Mouse (Mus musculus) granulocyte monocyte progenitor cell, adult 5-6 weeks (primary cell): Measurements from ENCODE around the gene Hsf2bp. TPM values are rescaled to one million over a fixed set of nuclear protein-coding genes. Genes with fewer than 3 reads are reported as not detected.

Source experiments
- ATAC-seq: replicated peaks from 2 replicates; pipeline ENCODE4 v1.8.0; 2016; ENCODE audit warnings: mild to moderate bottlenecking, moderate TSS enrichment, inconsistent platforms; ENCODE audit not compliant: poor library complexity, severe bottlenecking
- total RNA-seq, 2 experiments: library from RNA; stranded (forward) in 1 of 2; stranded (reverse) in 1 of 2; fragments of 200-712, 200-1000 nt in 1 of 2; fragments of >200 nt in 1 of 2; fragmentation: Nextera tagmentation in 1 of 2; gene quantifications; 2 replicates each; pipeline ENCODE4 v1.2.3; 2014 to 2017

The Hsf2bp gene
- total RNA-seq, 2 experiments from 2014 or later: not detected

DNA sequence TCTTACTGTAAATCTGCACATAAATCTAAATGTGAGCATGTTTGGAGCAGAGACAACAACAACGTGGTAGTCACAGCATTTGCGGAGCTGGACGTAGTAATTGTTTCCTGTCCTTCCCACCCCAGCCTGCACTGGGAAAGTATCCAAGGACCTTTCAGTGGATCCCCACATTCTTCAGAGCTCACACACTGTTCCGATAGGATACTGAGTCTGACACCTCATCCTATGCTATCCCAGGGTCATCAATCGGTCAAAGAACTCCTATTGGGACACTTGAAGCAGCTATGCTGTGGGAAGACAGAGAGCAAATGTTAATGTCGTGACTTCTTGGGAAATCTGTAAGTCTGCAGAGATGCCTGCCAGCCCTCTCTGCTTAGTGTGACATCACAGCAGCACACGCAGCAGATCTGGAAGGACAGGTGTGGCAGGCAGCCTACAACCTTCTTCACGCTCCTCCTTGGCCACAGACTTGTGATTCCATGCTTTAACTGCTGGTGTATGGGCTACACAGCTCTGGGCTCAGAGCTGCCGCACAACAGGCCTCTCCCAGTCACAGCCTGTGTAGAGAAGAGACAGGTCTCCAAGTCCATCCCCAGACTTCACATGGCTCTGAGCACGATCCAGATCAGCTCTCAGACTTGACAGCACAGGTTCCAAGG lies 92.1 kb downstream of the Hsf2bp start:
- no peak for ATAC-seq

DNA sequence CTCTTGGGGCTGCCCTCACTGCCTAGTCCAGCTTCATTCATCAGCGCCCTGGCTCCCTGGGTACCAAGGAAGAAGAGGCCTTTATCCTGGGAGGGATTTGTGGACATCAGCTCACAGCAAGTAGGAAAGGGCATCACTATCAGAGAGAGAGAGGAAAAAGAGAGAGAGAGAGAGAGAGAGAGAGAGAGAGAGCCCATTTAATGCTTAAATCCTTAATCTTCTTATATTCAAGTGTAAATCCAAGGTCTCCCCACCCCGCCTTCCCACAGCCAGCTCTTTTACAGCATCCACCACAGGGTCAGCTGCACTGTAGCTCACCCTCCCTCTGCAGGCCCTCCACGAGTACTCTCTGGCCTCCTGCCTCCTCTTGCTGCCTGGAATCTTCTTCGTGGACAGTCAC lies 94.5 kb downstream of the Hsf2bp start:
- no peak for ATAC-seq

GRCm38 (mm10) chr17:31940607-31941006 lies 95.5 kb downstream of the Hsf2bp start:
- ATAC-seq: no peak

DNA sequence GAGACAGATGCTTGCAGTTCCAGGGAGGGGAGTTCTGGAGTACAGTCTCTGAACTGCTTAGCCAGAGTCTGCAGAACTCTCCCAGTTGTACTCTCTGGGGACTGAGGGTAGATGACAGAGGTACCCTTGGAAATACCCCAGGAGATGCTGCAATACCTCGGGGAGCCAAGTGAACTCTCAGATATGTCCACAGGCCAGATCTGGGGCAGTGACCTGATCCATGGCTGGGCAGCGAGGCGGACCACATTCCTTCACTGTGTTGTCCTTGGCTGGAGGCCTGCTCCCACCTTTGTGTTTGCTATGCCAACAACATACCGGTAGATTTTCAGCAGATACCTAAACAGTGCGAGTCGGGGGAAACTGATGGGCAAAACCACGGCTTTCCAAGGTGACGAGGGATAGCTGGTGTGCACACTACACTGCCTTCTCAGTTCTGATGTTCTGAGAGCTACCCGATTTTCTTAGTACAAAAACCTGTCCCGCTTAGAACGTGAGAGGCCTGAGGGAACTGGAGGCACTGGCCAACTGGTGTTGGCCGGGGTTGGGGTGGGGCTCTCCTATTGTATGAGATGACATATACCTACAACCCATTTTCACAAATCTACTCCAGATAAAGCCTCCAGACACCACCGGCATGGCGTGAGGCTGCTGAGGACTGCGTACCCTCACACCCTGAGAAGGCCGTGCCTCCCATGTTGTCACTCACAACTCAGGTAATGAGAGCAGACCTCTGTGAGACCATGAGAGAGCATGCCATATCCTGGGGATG lies 96.7 kb downstream of the Hsf2bp start:
- no peak for ATAC-seq

DNA sequence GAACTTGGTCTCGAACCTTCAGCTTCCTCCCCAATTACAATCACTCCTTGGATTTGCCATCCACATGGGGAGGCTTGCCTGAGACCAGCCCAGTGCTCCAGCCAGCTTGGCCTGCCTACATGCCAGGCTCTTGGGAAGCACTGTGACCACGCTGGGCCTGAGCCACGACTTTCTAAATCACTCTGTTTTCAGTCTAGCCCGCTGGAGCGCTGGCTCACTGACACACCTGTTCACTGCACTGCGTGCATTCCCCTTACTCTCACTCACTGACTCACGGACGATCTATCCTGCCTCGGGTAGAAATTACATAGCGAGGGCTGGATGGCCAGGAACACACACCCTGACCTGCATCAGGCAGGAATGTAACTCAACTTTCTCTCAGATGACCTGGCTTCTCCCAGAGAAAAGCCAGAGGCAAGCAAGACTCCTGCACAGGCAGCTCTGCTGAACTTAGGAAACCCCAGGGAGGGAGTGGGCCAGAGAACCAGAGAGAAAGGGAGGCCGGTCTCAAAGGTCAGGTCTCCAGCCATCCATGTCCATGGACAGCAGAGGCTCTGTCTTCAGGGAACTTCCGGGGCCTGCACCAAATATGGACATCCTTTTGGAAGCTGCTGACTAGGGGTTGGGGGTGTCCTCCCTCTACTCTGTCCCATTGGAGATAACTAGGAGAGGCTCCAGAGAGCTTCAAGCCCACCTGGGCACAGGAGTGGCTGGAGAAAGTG lies 97.4 kb downstream of the Hsf2bp start:
- ATAC-seq: no peak

GRCm38 (mm10) chr17:31937141-31937554 lies 99.0 kb downstream of the Hsf2bp start:
- peak; percentile 90 for ATAC-seq

DNA sequence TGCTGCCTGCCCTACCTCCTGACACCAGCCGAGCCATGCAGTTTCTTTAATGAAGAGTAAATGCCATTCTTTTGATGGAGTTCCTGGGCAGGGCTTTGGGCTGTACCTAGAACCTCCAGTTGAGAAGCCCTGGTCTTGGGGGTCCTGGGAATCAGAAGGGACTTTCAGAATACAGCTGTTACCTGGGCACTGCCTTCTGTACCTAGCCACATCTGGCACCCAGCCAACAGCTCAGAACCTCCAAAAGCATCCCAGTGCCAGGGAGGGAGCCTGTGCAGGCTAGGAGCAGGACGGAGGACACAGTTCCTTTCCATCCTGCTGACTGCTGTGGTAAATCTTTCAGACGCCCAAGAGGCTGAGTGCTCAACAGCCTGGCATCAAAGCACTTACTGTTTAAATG lies 100.3 kb downstream of the Hsf2bp start:
- no peak for ATAC-seq

- ATAC-seq: no peak
Observed at GRCm38 (mm10) chr17:31935091-31935830, 100.9 kb downstream of the Hsf2bp start.

DNA sequence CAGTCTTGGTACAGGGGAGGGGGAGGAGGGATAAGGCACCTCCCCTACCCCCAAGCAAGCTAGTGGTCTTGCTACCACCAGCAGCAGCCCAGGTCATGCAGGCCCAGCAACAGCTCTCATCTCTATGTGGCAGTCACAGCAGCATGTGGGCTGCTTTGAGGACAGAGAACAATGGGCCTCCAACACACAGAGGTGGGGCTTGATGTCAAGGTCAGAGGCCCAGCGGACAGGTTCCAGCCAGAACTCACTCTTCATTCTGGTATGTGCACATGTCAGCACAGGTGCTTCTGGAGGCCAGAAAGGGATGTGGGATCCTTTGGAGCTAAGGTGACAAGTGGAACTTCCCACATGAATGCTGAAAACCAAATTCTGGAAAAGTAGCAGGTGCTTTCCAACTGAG lies 102.2 kb downstream of the Hsf2bp start:
- no peak for ATAC-seq

DNA sequence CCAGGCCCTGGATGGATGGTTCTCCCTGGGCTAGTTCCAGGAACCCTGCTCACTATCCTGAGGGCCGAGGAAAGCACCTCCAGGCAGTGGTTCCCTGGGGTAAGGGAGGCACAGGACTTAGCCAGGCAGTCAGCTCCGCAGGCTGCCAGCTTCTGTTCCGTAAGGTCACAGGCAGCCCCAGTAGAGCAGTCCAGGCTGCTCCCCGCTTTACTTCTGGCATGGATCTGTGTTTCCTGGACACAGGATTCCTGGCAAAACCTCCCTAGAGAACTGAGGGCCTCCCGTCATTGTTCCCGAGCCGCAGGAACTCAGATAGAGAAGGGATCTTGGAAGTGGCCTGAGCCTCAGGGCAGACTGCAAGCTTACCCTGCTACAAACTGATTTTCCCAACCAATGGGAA lies 104.7 kb downstream of the Hsf2bp start:
- no peak for ATAC-seq

- no peak for ATAC-seq
Observed at GRCm38 (mm10) chr17:31929844-31930715, 106.1 kb downstream of the Hsf2bp start.

- ATAC-seq: no peak
Observed at GRCm38 (mm10) chr17:31929032-31929431, 107.1 kb downstream of the Hsf2bp start.

GRCm38 (mm10) chr17:31927895-31928626 lies 108.1 kb downstream of the Hsf2bp start:
- ATAC-seq: no peak

DNA sequence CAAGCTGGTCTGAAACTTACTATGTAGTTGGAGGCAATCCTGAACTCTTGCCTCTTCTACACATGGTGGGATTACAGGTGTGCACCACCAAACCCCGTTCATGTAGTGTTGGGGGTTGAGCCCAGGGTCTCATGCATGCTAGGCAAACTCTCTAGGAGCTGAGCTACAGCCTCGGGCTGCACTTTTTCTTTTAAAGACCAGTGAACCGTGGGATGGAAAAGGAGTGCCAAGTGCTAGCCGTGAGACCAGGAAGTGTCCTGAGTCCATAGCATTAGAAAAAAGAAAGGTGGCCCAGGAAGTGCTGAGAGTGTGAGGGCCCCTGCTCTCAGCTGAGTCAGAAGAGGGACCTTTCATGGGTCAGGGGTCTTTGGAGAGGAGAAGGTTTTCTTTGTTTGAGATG lies 111.9 kb downstream of the Hsf2bp start:
- ATAC-seq: no peak

DNA sequence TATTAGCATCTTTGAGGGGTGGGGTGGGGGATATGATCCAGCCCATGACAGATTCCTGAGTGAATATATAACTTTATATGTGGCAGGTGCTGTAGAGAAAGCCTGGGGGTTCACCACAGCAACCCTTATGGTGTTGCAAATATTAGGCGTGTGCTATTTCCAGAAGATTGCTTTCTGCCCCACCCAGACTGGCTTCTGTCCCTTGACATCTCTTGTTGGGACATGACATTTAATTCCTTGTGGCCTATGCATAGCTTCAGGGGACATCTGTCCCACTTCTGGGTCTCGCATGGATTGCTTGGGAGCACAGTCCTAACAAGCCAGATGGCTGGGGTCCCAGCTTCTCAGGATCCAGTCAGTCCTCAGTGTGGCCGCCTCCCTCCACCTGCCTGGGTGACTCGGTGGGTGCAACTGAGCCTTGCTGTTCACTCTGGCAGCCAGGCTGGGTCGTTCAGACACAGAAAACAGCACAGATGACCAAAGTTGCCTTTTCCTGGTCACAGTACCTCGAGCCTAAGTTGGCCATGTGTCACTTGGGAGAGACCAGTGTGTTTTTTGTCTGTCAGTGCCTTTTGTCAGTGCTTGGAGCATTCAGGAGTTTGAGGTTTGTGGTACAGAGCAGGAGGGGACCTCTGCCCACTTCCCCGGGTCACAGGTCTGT lies 112.7 kb downstream of the Hsf2bp start:
- ATAC-seq: no peak

- no peak for ATAC-seq
Observed at GRCm38 (mm10) chr17:31920589-31921190, 115.5 kb downstream of the Hsf2bp start.

DNA sequence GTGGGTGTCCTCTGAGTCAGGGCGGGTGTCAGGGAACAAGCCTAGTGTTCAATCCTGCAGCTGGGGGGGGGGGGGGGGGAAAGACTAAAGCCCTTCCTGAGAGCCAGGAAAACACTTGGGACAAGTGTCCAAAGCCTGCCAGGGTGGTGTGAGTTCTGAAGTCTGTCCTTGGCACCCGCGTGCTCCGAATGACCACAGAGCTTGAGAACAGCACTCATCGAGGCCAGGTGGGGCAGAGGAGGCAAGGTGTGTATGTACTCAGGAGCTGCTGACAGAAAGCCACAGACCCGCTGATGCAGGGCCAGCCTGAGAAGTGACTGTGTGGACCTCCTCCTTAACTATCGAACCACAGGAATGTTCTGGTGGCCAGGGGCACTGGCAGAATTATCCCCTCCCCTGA lies 116.5 kb downstream of the Hsf2bp start:
- no peak for ATAC-seq

GRCm38 (mm10) chr17:31918374-31918773 lies 117.8 kb downstream of the Hsf2bp start:
- ATAC-seq: no peak
